Mouse (Mus musculus) limb, embryonic 10.5 days (tissue): ENCODE results near the gene Treml1. TPM values are rescaled to one million over a fixed set of nuclear protein-coding genes. Genes with fewer than 3 reads are reported as not detected.
A peak's percentile ranks its signal among the peaks of the same experiment; 100 is the strongest.

Source experiments
- DNase-seq: peaks from one replicate; pipeline ENCODE4 v3.0.0-alpha.2; 2017; ENCODE audit warnings: low spot score
- H3K27ac ChIP-seq: fragments of 300-500 bp; sonication (generic); 2 replicates; pipeline ENCODE4 v1.5.1; 2016; ENCODE audit warnings: mild to moderate bottlenecking
- H3K27me3 ChIP-seq: fragments of 300-500 bp; sonication (generic); 2 replicates; pipeline ENCODE4 v1.6.1; 2016; ENCODE audit warnings: low read depth, mild to moderate bottlenecking; ENCODE audit not compliant: poor library complexity, severe bottlenecking
- H3K36me3 ChIP-seq: fragments of 300-500 bp; sonication (generic); 2 replicates; pipeline ENCODE4 v1.6.1; 2016; ENCODE audit warnings: mild to moderate bottlenecking, moderate library complexity
- H3K4me1 ChIP-seq: fragments of 300-500 bp; sonication (generic); 2 replicates; pipeline ENCODE4 v1.6.1; 2016
- H3K4me3 ChIP-seq: fragments of 300-500 bp; sonication (generic); 2 replicates; pipeline ENCODE4 v1.5.1; 2016; ENCODE audit warnings: mild to moderate bottlenecking, moderate library complexity
- H3K9me3 ChIP-seq: fragments of 300-500 bp; sonication (generic); replicated peaks from 2 replicates; pipeline ENCODE4 v1.6.1; 2016; ENCODE audit warnings: mild to moderate bottlenecking
- WGBS: fragments of 180-500 bp; shearing (Covaris S2); methylation state at CpG from one replicate; pipeline ENCODE4 v1.1.7; 2016; 5-methylcytosine and 5-hydroxymethylcytosine counted together
- polyA plus RNA-seq: library from polyadenylated mRNA; unstranded; fragments of >200 nt; fragmentation: Nextera tagmentation; extraction: Ambion mirVana; gene quantifications from 2 replicates; pipeline ENCODE4 v1.2.1, GENCODE M21; 2016

Treml1 gene
- polyA plus RNA-seq, 1 experiment from 2014 or later: 1.8 TPM

DNA sequence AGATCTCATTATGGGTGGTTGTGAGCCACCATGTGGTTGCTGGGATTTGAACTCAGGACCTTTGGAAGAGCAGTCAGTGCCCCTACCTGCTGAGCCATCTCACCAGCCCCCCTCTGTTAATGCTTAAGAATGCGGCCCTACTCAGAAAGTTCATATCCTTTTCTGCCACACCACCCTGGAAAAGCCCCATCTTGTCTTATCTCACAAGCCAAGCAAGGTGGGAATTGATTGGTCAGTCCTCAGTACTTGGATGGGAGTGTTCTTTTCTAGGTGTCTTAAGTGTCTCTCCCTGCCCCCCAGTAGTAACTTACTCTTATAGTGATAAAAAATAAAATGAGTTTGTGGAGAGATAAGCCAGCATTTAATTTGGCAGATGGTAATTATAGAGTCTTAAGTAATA, 45.0 kb downstream of the Treml1 start:
- H3K4me3 ChIP-seq: no peak overlapping the region
- H3K27ac ChIP-seq: no peak overlapping the region
- no peaks in the 10 kb centered on the region for H3K27me3 ChIP-seq
- 76% methylated on average over 1 of the region's 1 CpGs for whole genome bisulfite sequencing
- H3K36me3 ChIP-seq: peaks cover 34% of the 10 kb centered on the region
- no peak for DNase-seq
- H3K4me1 ChIP-seq: peaks cover 15% of the 10 kb centered on the region
- H3K9me3 ChIP-seq: no peaks in the 10 kb centered on the region

DNA sequence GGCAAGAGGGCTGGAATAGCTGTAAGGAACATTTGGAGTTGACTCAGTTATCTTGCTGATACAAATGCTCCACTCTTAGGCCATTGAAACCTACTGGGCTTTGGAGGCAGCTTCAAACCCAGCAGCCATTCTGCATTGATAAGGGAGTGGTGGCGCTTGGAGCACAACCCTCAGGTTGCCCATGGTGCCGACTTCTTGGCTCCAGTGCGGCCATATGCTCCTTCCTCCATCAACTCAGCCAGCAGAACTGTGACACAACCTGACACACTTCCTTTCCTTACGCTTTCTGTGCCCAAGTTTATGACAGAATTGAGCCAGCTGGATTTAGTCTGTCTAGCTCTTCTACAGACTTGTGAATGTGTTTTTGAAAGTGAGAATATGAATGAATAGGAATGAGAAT, 47.4 kb downstream of the Treml1 start:
- WGBS: 88% methylated on average over 4 of the region's 4 CpGs
- Histone ChIP-seq H3K9me3 (no peaks in the 10 kb centered on the region), H3K4me1 (peaks cover 22% of the 10 kb centered on the region), H3K27ac (peak overlapping the region; percentile 99), H3K36me3 (peaks cover 27% of the 10 kb centered on the region), H3K4me3 (peak overlapping the region; percentile 89), H3K27me3 (no peaks in the 10 kb centered on the region)
- no peak for DNase-seq

DNA sequence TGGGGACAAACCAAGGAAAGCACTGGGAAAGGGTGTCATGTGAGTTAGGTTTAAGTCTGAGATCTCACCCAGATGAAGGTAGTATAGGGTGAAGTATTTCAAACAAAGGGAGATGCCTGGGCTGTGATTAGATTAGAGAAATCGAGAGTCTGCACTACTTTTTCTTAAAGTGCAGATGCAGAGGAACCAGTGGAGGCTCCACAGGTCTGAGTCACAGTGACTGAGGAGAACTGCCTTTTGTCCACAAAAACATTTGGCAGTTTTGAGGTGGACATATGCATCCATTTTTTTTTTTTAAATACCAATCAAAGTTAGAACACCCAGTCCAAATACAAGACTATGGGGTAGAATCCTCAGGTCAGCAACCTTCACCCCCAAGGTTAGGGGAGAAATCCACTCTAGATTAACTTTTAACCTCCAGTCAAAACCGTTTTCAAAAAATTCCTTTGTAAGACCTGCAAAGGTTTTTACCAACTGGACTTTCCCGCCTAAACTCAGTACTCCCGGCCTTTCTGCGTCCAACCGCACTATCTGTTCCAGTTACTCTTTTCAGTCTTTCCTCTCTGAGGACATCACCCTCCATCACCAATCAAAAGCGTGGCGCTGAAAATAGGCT, 48.3 kb downstream of the Treml1 start:
- Histone ChIP-seq H3K27ac (peak overlapping the region; percentile 99), H3K27me3 (no peaks in the 10 kb centered on the region), H3K4me3 (peak overlapping the region; percentile 89), H3K4me1 (peaks cover 22% of the 10 kb centered on the region), H3K9me3 (no peaks in the 10 kb centered on the region), H3K36me3 (peaks cover 27% of the 10 kb centered on the region)
- WGBS: 30% methylated on average over 8 of the region's 8 CpGs
- no peak for DNase-seq

DNA sequence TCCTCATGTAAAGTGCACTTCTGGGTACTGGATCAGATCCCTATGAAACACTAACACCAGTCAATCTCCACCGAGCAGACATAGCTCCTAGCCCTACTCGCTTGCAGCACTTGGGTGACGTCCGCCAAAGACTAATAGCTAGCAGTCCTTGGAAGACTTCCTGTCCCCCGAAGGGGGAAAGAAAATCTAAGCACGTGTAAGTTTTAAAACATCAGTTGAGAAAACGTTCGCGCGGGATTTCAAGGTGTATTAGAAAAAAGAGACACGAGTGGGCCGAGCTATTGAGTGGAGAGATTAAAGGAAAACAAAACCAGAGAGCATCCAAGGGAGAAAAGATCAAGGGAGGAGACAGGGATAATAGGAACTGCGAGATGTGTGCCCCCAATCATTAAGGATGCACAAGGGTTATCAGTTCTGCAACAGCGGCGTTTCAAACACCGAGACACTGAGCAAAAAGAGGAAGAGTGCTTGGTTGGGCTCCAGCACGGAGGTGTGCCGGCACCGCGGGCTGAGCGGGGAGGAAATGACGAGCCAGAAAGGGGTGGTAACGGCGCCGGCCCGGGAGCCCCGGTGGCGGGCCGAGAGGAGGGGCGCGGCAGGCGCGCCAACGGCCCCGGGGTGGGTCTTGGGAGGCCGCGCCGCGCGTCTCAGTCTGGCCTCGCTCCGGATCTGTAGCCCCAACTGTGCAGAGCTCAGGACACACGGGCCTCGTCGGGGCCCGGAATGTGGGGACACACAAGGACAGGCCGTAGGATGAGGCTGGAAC, 49.0 kb downstream of the Treml1 start:
- Histone ChIP-seq H3K9me3 (no peaks in the 10 kb centered on the region), H3K27ac (peak overlapping the region; percentile 99), H3K4me3 (peak overlapping the region; percentile 89), H3K27me3 (no peaks in the 10 kb centered on the region), H3K4me1 (peaks cover 22% of the 10 kb centered on the region), H3K36me3 (peaks cover 33% of the 10 kb centered on the region)
- peak; percentile 79 for DNase-seq
- WGBS: 0% methylated on average over 47 of the region's 47 CpGs

DNA sequence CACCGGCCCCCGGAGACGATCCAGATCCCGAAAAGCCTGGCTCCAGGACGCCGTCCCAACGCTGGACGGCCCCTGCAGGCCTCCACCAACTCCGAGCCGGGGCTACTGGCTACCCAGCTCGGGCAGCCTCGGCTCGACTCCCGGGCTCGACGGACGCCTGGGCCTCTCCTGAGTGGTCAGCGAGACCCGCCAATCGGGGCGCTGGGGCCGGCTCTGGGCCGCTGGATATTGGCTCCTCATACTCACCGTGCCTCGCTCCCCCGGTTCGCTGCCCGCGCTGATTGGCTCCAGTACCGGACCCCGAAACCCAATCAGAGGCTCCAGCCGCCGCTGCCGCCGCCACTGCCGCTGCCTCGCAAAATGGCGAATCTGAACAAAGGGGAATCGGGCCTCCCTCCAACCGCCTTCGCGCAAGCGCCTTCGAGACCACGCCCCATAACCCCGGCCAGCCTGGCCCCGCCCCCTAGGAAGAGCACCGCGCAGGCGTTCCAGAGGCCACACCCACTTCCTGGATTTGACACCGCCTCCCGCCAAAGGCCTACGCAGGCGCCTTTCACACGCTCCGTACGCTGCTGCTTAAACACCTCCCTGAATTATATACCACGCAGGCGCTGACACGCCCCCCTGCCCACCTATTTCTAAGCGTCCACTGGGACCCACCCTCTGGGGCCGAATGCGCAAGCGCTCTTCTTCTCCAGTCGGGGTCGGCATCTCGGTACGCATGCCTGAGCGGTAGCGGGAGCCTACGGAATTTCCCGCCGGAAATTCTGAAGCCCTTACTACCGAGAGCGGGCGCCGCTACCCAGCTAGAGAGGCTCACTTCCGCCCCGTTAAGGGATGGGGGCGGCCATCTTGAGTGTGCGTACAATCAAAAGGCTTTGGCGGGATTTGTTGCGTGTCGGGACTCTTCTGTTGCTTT, 49.9 kb downstream of the Treml1 start, which contains the start of the genes Nfya and Oard1:
Gene Nfya (minus strand): TSS at position 527 of the 919 bp plus-strand sequence.
Gene Oard1 (plus strand): TSS at position 635 of the 919 bp plus-strand sequence.
- peak within 1 kb of the TSS; percentile 89 for H3K4me3 ChIP-seq
- WGBS: under 1% methylated on average over 84 of the region's 84 CpGs
- H3K9me3 ChIP-seq: no peaks in the 10 kb centered on the region
- H3K36me3 ChIP-seq: peaks cover 37% of the 10 kb centered on the region
- H3K4me1 ChIP-seq: peaks cover 22% of the 10 kb centered on the region
- DNase-seq: peak; percentile 99
- no peaks in the 10 kb centered on the region for H3K27me3 ChIP-seq
- peak within 1 kb of the TSS; percentile 99 for H3K27ac ChIP-seq

DNA sequence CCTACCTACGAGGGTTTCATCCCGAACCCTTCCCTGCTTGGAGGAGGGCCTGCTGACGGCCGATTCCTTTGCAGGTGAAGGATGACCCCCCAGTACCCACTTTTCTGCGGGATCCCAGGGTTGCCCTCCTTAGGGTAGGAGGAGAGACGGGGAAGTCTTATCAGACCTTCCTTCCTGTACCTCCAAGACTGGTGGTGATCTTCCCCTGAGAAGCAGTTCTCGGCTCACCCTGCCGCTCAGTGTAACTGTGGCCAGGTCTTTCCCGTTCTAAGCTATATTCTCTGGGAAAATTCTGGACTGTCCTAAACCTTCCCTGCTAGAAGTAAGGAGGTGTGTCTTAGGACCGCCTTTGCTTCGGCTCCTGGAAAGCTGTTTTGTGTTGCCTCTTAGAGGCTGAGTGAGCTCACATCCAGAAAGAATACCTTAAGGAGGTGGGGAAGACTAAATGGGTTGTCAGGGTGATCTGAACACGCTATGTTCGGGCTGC, 50.6 kb downstream of the Treml1 start:
- H3K4me3 ChIP-seq: peak overlapping the region; percentile 89
- DNase-seq: no peak
- H3K9me3 ChIP-seq: no peaks in the 10 kb centered on the region
- H3K36me3 ChIP-seq: peaks cover 44% of the 10 kb centered on the region
- no peaks in the 10 kb centered on the region for H3K27me3 ChIP-seq
- under 1% methylated on average over 13 of the region's 13 CpGs for WGBS
- H3K4me1 ChIP-seq: peaks cover 22% of the 10 kb centered on the region
- H3K27ac ChIP-seq: peak overlapping the region; percentile 99

DNA sequence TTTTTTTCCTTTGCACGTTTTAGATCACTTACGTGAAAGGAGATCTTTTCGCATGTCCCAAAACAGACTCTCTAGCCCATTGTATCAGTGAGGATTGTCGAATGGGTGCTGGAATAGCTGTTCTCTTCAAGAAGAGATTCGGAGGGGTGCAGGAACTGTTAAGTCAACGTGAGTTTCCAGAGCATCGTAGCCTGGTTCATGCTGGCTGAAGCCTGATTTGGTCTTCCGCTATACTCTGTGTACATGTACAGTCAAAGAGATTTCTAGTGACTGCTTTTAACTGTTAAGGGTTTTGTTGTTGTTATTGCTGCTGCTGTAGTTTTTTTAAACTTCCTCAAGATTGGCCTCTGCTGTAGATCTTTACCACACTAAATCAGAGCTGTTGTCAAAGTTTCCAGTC, 51.5 kb downstream of the Treml1 start:
- Histone ChIP-seq H3K4me3 (peak overlapping the region; percentile 89), H3K9me3 (no peaks in the 10 kb centered on the region), H3K36me3 (peaks cover 49% of the 10 kb centered on the region), H3K27ac (peak overlapping the region; percentile 99), H3K4me1 (peaks cover 22% of the 10 kb centered on the region), H3K27me3 (no peaks in the 10 kb centered on the region)
- WGBS: 71% methylated on average over 8 of the region's 8 CpGs
- DNase-seq: no peak

DNA sequence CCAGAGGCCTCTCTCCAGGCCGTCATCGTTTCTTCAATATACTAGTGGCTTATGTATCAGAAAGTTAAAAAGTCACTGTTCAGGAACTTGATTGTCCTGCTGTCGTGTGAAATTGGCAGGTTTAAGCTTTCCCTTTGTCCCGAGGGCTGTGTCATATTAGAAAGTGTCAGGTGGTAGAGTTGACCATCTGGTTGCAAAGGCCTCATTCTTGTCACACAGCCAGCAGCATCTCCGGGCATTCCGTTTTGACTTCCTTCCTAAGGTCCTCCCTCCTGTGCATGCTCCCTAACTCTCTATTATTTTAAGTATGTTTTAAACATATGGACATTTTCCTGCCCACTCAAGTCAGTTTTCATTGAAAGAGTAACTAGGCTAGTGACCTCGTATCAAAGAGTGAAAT, 56.3 kb downstream of the Treml1 start:
- 89% methylated on average over 7 of the region's 7 CpGs for WGBS
- Histone ChIP-seq H3K27ac (no peak overlapping the region), H3K4me1 (peaks cover 7% of the 10 kb centered on the region; the same call in 1 of the 2 replicates), H3K4me3 (no peak overlapping the region), H3K27me3 (no peaks in the 10 kb centered on the region), H3K9me3 (no peaks in the 10 kb centered on the region), H3K36me3 (peaks cover 75% of the 10 kb centered on the region)
- no peak for DNase-seq

Other genes with a start within 250 kb of the Treml1 start
- gene 9830107B12Rik, start 213.6 kb upstream of the Treml1 start, polyA plus RNA-seq: not detected in 2 replicates
- gene A530064D06Rik, start 192.6 kb upstream of the Treml1 start, polyA plus RNA-seq: not detected in 2 replicates
- gene Trem1, start 127.1 kb upstream of the Treml1 start, polyA plus RNA-seq: 0.05 TPM in 1 of 2 replicates, not detected in the other
- 0.14 TPM in 1 of 2 replicates, not detected in the other for gene Trem3, start 112.1 kb upstream of the Treml1 start, polyA plus RNA-seq
- gene Treml4, start 95.6 kb upstream of the Treml1 start, polyA plus RNA-seq: 0.34 TPM in 1 of 2 replicates, not detected in the other
- gene Treml2, start 60.4 kb upstream of the Treml1 start, polyA plus RNA-seq: 0.25 and 0.54 TPM in 2 replicates
- 0.09 TPM in 1 of 2 replicates, not detected in the other for gene B430306N03Rik, start 43.8 kb upstream of the Treml1 start, polyA plus RNA-seq
- gene Trem2, start 13.5 kb upstream of the Treml1 start, polyA plus RNA-seq: 0.51 and 0.59 TPM in 2 replicates
- 21.9 and 26.4 TPM in 2 replicates for gene Nfya, start 50.0 kb downstream of the Treml1 start, polyA plus RNA-seq
- gene Oard1, start 50.1 kb downstream of the Treml1 start, polyA plus RNA-seq: 75.0 and 80.3 TPM in 2 replicates
- 0.92 and 1.2 TPM in 2 replicates for gene Apobec2, start 73.0 kb downstream of the Treml1 start, polyA plus RNA-seq
- not detected in 2 replicates for gene Tspo2, start 91.6 kb downstream of the Treml1 start, polyA plus RNA-seq
- 0.06 and 0.13 TPM in 2 replicates for gene Unc5cl, start 95.0 kb downstream of the Treml1 start, polyA plus RNA-seq